Mouse (Mus musculus): ENCODE measurements around the gene Zfp212.

DNA sequence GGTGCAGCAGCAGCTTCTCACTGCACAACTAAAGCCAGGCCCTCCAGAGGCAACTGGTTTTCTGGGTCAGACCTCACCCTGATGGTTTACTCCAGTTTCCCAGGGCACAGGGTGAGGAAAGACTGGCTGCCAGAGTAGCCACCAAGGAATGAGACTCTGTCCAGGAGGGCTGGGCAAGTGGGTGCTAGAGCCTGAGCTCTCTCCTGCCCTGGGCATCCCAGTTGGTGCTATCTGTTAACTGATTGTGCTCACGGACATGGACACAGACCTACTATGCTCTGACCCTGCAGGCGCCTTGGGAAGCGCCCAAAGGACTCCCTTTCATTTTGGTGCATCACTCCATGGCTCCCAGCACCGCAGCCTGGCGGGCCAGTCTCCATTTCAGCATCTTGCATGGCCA, 13.9 kb upstream of the Zfp212 start:
- TF ChIP-seq MAFK (IDR thresholded peaks at IDR 0.05; ENCODE audit: insufficient read depth, low read depth, low read length) (no peak), ZC3H11A (IDR thresholded peaks at IDR 0.05; ENCODE audit: borderline replicate concordance, low read depth, low read length) (no peak), ZNF384 (IDR thresholded peaks at IDR 0.05; ENCODE audit: low read depth, low read length) (no peak), CHD2 (IDR thresholded peaks at IDR 0.05; ENCODE audit: low read depth, low read length) (no peak), HCFC1 (IDR thresholded peaks at IDR 0.05; ENCODE audit: borderline replicate concordance, insufficient read depth, low read length) (no peak)
